ENCODE assay signal across 28 mouse cellular contexts in the genomic region with DNA sequence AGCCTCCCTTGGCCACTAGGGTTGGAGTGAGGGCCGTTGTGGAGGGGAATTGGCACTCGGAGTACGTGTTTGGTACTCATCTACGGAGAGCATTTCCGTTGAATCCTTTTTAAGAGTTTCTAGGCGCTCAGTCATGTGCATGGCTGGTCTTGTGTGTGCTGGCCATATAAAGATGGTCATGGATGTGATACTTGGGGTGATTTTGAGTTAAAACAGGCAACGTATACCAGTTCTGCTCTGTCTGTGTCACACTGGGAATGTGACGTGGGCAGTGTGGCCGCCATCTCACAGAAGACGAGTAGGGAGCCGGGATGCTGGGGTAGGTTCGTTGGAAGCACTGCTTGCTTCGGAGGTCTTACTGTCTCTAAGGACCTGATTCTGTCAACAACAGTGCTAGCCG.
"Had no signal": no experiment of that assay in that cellular context is flagged by ENCODE, and none has a peak within 500 bp of the region (broad histone marks: within the 10 kb centered on the region; RNA-seq: fewer than 3 reads in every experiment).

No protein-coding gene starts in this region.

- H3K36me3 ChIP-seq: limb, embryonic 10.5 days; limb, embryonic 12.5 days; limb, embryonic 13.5 days; limb, embryonic 15.5 days; liver, embryonic 12.5 days; liver, embryonic 13.5 days; liver, embryonic 15.5 days; lung, embryonic 15.5 days; midbrain, embryonic 10.5 days; midbrain, embryonic 12.5 days; midbrain, embryonic 13.5 days; midbrain, embryonic 15.5 days; neural tube, embryonic 12.5 days had no signal

- H3K4me3 ChIP-seq: limb, embryonic 10.5 days; limb, embryonic 12.5 days; limb, embryonic 13.5 days; limb, embryonic 15.5 days; liver, embryonic 12.5 days; liver, embryonic 13.5 days; liver, embryonic 15.5 days; lung, embryonic 15.5 days; midbrain, embryonic 10.5 days; midbrain, embryonic 12.5 days; midbrain, embryonic 13.5 days; midbrain, embryonic 15.5 days; myocyte; neural tube, embryonic 12.5 days had no signal

- H3K27me3 ChIP-seq: limb, embryonic 12.5 days; limb, embryonic 13.5 days; limb, embryonic 15.5 days; liver, embryonic 12.5 days; liver, embryonic 13.5 days; lung, embryonic 15.5 days; megakaryocyte, embryonic 14.5 days; midbrain, embryonic 12.5 days; midbrain, embryonic 13.5 days; midbrain, embryonic 15.5 days; neural tube, embryonic 12.5 days had no signal

- H3K9me3 ChIP-seq: limb, embryonic 10.5 days; limb, embryonic 12.5 days; limb, embryonic 13.5 days; limb, embryonic 15.5 days; liver, embryonic 12.5 days; liver, embryonic 13.5 days; liver, embryonic 15.5 days; lung, embryonic 15.5 days; megakaryocyte, embryonic 14.5 days; midbrain, embryonic 10.5 days; midbrain, embryonic 12.5 days; midbrain, embryonic 13.5 days; midbrain, embryonic 15.5 days; neural tube, embryonic 12.5 days had no signal

- DNase-seq: left cerebral cortex, postnatal 4 days; liver; liver, embryonic 13.5 days; liver, postnatal 0 days; lung, adult 18-20 months; lung, adult 2 months; lung, embryonic 14.5 days; lung, postnatal 10 days; lung, postnatal 14 days; lung, postnatal 36 days; lung, postnatal 4 days; midbrain, embryonic 14.5 days had no signal

- H3K4me1 ChIP-seq: limb, embryonic 13.5 days; limb, embryonic 15.5 days; liver, embryonic 15.5 days; lung, embryonic 15.5 days; neural tube, embryonic 12.5 days had no signal

- H3K27ac ChIP-seq: limb, embryonic 10.5 days; limb, embryonic 12.5 days; limb, embryonic 13.5 days; limb, embryonic 15.5 days; liver, embryonic 12.5 days; liver, embryonic 13.5 days; liver, embryonic 14.5 days; liver, embryonic 15.5 days; lung, embryonic 15.5 days; macrophage; midbrain, embryonic 10.5 days; midbrain, embryonic 12.5 days; midbrain, embryonic 13.5 days; midbrain, embryonic 15.5 days; neural tube, embryonic 12.5 days had no signal
